Mouse (Mus musculus) kidney, embryonic 14.5 days (tissue): ENCODE measurements around the gene B3gnt2. TPM values are rescaled to one million over a fixed set of nuclear protein-coding genes. Genes with fewer than 3 reads are reported as not detected.

Experiments used
- ATAC-seq: fragments of 200-750 bp; cut with Nextera tagmentation; 2 replicates; pipeline ENCODE4 v1.8.0; 2017; ENCODE audit warnings: moderate number of reproducible peaks, mild to moderate bottlenecking, moderate TSS enrichment, moderate library complexity; ENCODE audit not compliant: low FRiP score, low TSS enrichment
- H3K27ac ChIP-seq: fragments of 300-500 bp; sonication (generic); 2 replicates; pipeline ENCODE4 v1.5.1; 2014; ENCODE audit warnings: low read depth, mild to moderate bottlenecking, low read length, moderate library complexity, mixed read lengths
- H3K27me3 ChIP-seq: fragments of 300-500 bp; sonication (generic); 2 replicates; pipeline ENCODE4 v1.6.1; 2014; ENCODE audit warnings: mild to moderate bottlenecking, low read length; ENCODE audit not compliant: control insufficient read depth, insufficient read depth
- H3K36me3 ChIP-seq: fragments of 300-500 bp; sonication (generic); 2 replicates; pipeline ENCODE4 v1.6.1; 2014; ENCODE audit warnings: low read length, mixed read lengths; ENCODE audit not compliant: control insufficient read depth, insufficient read depth
- H3K4me1 ChIP-seq: fragments of 300-500 bp; sonication (generic); 2 replicates; pipeline ENCODE4 v1.6.1; 2014; ENCODE audit warnings: low read length, mixed read lengths; ENCODE audit not compliant: control insufficient read depth, insufficient read depth
- H3K4me2 ChIP-seq: fragments of 300-500 bp; sonication (generic); replicated peaks from 2 replicates; pipeline ENCODE4 v1.6.1; 2014; ENCODE audit warnings: low read depth, mild to moderate bottlenecking, low read length
- H3K4me3 ChIP-seq: fragments of 300-500 bp; sonication (generic); 2 replicates; pipeline ENCODE4 v1.5.1; 2014; ENCODE audit warnings: mild to moderate bottlenecking, low read length
- H3K9ac ChIP-seq: fragments of 300-500 bp; sonication (generic); 2 replicates; pipeline ENCODE4 v1.6.1; 2014; ENCODE audit warnings: low read depth, mild to moderate bottlenecking, low read length, moderate library complexity
- H3K9me3 ChIP-seq: fragments of 300-500 bp; sonication (generic); 2 replicates; pipeline ENCODE4 v1.6.1; 2016; ENCODE audit warnings: low read length; ENCODE audit not compliant: control insufficient read depth
- WGBS: fragments of 180-500 bp; shearing (Covaris S2); extraction: QIAGEN DNeasy Blood & Tissue Kit; methylation state at CpG from one replicate; pipeline ENCODE4 v1.1.7; 2014; 5-methylcytosine and 5-hydroxymethylcytosine counted together
- polyA plus RNA-seq: library from polyadenylated mRNA; unstranded; fragments of >200 nt; fragmentation: Nextera tagmentation; extraction: Ambion mirVana; gene quantifications from 2 replicates; pipeline ENCODE4 v1.2.1, GENCODE M21; 2014

Gene B3gnt2
- polyA plus RNA-seq, 1 experiment from 2014 or later: 9.1 TPM

DNA sequence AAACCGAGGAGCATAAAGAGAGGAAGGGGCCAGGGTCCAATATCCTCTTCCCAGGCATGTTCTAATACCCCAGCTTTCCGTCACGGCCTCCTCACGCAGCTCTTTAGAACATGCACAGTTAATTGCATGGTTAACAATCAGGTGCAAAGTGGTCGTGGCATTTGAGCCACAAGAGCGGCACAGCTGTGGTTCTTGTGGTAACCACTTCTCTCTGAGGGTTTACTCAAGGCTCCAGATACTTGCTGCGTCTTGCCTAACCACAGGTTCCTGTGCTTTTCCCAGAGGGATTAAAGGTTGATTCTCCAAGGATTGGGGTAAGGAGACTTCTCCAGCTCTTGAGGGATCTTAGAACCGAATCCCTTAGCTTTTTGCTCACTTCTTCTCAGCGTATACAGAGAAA is 30.5 kb upstream of the B3gnt2 start:
- WGBS: 71% methylated on average over 9 of the region's 9 CpGs
- no peak for ATAC-seq

DNA sequence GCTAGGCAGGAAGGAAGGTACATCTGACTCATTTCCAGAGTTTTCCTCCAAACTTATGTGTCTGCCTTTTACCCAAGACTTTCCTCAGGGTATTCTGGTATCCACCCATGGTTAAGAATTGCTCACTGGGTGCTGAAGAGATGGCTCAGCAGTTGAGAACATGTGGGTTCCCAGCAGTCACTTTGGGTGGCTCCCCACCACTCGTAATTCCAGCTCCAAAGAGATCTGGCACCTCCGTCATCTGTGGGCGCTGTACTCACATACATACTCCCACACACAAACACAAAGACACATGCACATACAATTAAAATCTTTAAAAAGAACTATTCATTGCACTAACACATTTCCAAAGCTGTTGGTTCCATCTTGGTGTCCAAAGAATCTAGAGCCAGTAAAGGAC is 28.5 kb upstream of the B3gnt2 start:
- H3K4me1 ChIP-seq: no peaks in the 10 kb centered on the region
- H3K27ac ChIP-seq: no peak overlapping the region
- 91% methylated on average over 3 of the region's 3 CpGs for WGBS
- no peaks in the 10 kb centered on the region for H3K36me3 ChIP-seq
- no peak for ATAC-seq
- no peak overlapping the region for H3K4me3 ChIP-seq
- H3K27me3 ChIP-seq: no peaks in the 10 kb centered on the region
- no peaks in the 10 kb centered on the region for H3K9me3 ChIP-seq
- H3K4me2 ChIP-seq: no peak overlapping the region
- no peak overlapping the region for H3K9ac ChIP-seq

More for the DNA sequence above, 30.5 kb upstream of the B3gnt2 start:
- Histone ChIP-seq H3K36me3 (no peaks in the 10 kb centered on the region), H3K4me2 (no peak overlapping the region), H3K9ac (no peak overlapping the region), H3K27me3 (no peaks in the 10 kb centered on the region), H3K4me3 (no peak overlapping the region), H3K4me1 (no peaks in the 10 kb centered on the region), H3K27ac (no peak overlapping the region), H3K9me3 (no peaks in the 10 kb centered on the region)

DNA sequence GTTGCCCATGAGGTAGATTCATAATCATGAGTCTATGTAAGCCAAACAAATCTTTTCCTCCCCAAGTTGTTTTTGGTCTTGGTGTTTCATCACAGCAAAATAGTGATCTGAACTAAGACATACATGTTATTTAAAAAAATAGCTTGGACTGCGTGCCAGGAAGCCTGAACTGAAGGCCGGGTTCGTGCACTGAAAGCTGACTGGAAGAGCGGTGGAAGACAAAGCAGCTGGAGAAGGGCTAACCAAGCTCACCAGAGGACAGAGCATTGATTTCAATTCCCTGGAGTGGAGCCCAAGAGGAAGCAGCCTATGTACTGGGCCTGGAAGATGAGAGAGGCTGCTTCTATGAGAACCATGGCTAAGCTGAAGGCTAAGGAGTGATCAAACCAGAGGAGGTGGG is 26.2 kb upstream of the B3gnt2 start:
- no peak overlapping the region for H3K4me2 ChIP-seq
- H3K4me1 ChIP-seq: no peaks in the 10 kb centered on the region
- H3K27me3 ChIP-seq: no peaks in the 10 kb centered on the region
- no peaks in the 10 kb centered on the region for H3K36me3 ChIP-seq
- H3K4me3 ChIP-seq: no peak overlapping the region
- no peak overlapping the region for H3K9ac ChIP-seq
- H3K9me3 ChIP-seq: no peaks in the 10 kb centered on the region
- no peak for ATAC-seq
- H3K27ac ChIP-seq: no peak overlapping the region
- WGBS: 90% methylated on average over 4 of the region's 4 CpGs

DNA sequence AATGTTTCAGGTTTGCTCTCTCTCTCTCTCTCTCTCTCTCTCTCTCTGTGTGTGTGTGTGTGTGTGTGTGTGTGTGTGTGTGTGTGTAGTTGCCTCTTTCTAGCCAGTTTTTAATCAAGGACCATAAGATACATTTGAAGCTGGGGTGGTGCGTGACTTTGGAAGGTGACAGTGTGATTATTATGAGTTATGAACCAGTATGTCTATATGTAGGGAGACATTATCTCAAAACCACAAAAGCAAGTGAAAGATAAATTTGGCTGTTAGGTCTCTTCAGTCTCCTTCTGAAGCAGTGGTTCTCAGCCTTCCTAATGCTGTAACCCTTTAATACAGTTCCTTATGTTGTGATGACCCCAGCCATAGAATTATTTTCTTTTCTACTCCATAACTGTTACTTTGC is 24.6 kb upstream of the B3gnt2 start:
- H3K27ac ChIP-seq: no peak overlapping the region
- H3K4me1 ChIP-seq: no peaks in the 10 kb centered on the region
- H3K36me3 ChIP-seq: no peaks in the 10 kb centered on the region
- no peak overlapping the region for H3K4me3 ChIP-seq
- H3K9ac ChIP-seq: no peak overlapping the region
- no peaks in the 10 kb centered on the region for H3K9me3 ChIP-seq
- no peaks in the 10 kb centered on the region for H3K27me3 ChIP-seq
- H3K4me2 ChIP-seq: no peak overlapping the region
- WGBS: 87% methylated on average over 1 of the region's 1 CpGs
- no peak for ATAC-seq

DNA sequence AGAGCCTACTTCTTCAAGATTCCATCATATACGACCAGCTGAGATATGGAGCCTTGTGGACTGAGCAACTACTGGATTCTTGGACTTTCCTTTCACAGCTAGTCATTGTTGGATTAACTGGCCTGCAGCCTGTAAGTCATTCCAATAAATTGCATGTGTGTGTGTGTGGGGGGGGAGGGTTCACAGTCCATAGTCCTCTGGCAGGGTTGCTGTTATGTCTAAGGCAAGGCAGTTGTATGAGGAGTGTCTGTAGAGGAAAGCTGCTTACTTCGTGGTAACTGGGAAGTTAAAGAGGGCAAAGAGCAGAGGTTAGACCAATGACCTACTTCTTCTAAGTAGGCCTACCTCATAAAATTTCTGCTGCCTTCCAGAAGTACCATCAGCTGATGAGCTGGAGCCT is 22.9 kb upstream of the B3gnt2 start:
- Histone ChIP-seq H3K4me2 (no peak overlapping the region), H3K27me3 (no peaks in the 10 kb centered on the region), H3K9me3 (no peaks in the 10 kb centered on the region), H3K36me3 (no peaks in the 10 kb centered on the region), H3K4me1 (no peaks in the 10 kb centered on the region), H3K27ac (no peak overlapping the region), H3K9ac (no peak overlapping the region), H3K4me3 (no peak overlapping the region)
- WGBS: 80% methylated on average over 2 of the region's 2 CpGs
- ATAC-seq: no peak

DNA sequence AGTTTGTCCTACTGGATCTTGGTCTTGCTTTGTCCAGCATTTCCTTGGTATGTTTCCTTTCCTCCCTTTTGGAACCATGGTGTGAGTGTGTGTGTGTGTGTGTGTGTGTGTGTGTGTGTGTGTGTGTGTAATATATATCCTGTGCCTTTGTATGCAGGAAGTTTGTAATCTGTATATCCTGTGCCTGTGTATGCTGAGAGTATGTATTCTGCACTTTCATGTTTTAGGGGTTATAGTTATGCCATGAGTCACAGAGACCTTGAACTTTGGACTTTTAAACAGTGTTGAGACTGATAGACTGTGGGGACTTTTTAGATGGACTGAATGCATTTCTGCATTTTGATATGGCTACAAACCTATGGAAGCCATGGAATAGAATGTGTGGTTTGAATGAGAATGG is 22.2 kb upstream of the B3gnt2 start:
- Histone ChIP-seq H3K4me2 (no peak overlapping the region), H3K27me3 (no peaks in the 10 kb centered on the region), H3K9me3 (no peaks in the 10 kb centered on the region), H3K4me1 (no peaks in the 10 kb centered on the region), H3K27ac (no peak overlapping the region), H3K36me3 (no peaks in the 10 kb centered on the region), H3K9ac (no peak overlapping the region), H3K4me3 (no peak overlapping the region)
- no peak for ATAC-seq

DNA sequence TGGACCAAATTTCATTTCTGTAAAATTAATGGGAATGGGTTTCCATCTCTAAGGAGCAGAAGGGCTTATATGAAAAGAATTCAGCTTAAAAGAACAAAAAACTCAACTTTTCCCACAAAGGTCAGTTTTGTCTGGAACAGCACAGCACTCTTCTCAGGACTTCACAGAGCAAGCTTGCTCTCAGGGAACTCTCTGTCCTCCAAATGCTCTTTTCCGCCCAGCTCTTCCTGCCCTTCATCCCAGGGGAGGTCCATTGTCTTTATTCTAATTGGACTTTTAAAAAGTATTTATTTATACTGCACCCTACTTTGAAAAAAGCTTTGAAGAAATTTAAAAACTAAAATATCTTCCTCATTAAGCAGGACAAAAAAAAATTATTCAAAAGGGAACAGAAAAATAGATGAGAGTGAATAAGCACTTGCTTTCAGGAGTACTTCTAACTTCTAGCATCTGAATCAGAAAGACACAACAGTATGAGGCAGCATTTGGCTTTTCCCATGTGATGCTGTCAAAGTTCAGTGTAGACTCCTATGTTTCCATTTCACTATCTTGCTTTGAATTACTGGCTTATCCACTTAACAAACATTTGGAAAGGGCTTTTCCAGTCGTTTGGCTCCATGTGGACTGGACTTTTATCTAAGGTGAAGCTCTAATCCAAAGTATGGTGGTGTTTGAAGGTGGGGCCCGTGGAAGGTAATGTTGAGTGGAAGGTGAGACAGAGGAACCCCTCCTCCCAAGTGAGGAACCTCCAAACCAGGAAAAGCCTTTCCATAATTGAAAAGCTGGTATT is 19.8 kb upstream of the B3gnt2 start:
- no peaks in the 10 kb centered on the region for H3K4me1 ChIP-seq
- no peak overlapping the region for H3K27ac ChIP-seq
- no peak for ATAC-seq
- H3K36me3 ChIP-seq: no peaks in the 10 kb centered on the region
- H3K4me2 ChIP-seq: no peak overlapping the region
- WGBS: 74% methylated on average over 3 of the region's 3 CpGs
- no peaks in the 10 kb centered on the region for H3K27me3 ChIP-seq
- H3K4me3 ChIP-seq: no peak overlapping the region
- H3K9ac ChIP-seq: no peak overlapping the region
- no peaks in the 10 kb centered on the region for H3K9me3 ChIP-seq

DNA sequence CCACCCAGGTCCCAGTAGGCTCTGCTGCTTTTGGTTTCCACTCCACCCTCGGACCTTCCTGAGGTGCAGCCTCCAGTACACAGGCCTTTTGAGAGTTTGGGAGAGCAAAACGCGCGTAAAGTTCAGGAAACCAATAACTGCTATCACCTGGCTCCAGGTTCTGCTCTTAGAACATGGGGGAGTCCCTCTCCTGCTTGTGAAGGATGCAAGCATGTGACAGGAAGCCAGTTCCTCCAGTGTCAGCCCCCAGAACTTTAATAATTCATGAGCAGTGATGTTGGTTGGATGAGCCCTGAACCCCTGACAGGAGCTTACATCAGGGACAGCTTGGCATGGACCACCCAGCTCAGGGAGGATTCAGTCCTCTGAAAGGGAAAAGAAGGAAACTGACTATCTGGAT is 18.9 kb upstream of the B3gnt2 start:
- H3K36me3 ChIP-seq: no peaks in the 10 kb centered on the region
- no peaks in the 10 kb centered on the region for H3K4me1 ChIP-seq
- WGBS: 86% methylated on average over 4 of the region's 4 CpGs
- no peak overlapping the region for H3K27ac ChIP-seq
- no peaks in the 10 kb centered on the region for H3K27me3 ChIP-seq
- H3K4me2 ChIP-seq: no peak overlapping the region
- no peak for ATAC-seq
- H3K9me3 ChIP-seq: no peaks in the 10 kb centered on the region
- H3K4me3 ChIP-seq: no peak overlapping the region
- no peak overlapping the region for H3K9ac ChIP-seq

DNA sequence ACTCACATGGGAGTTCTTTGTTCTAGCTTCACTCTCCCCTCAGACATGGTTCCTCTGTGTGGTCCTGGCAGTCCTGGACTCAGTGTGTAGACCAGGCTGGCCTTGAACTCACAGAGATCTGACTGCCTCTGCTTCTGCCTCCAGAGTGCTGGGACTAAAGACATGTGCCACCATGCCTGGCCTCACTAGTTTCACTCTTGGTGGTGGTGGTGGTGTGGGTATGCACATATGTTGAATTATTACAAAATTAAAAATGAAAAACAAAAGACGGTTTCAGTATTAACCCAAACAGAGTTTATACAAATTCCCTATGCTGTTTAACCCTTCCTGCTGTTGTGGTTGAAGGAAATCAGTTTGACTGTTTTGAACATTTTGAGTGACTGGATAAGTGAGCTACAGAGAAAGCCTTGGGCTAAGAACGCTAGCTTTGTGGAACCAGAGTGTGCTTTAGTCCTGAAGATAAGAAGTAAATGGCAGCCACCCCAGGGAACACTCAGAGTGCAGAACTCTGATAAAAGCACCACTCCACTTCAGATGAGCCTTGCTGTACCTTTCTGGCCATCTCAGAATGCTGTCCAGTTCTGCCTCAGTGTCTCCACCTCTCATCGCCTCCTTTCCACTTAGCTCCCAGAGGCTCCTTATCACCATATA is 16.0 kb upstream of the B3gnt2 start:
- peaks cover 3% of the 10 kb centered on the region for H3K4me1 ChIP-seq
- ATAC-seq: no peak
- no peak overlapping the region for H3K27ac ChIP-seq
- no peaks in the 10 kb centered on the region for H3K9me3 ChIP-seq
- no peak overlapping the region for H3K9ac ChIP-seq
- no peak overlapping the region for H3K4me3 ChIP-seq
- no peaks in the 10 kb centered on the region for H3K36me3 ChIP-seq
- H3K4me2 ChIP-seq: no peak overlapping the region
- no peaks in the 10 kb centered on the region for H3K27me3 ChIP-seq
- 84% methylated on average over 3 of the region's 3 CpGs for WGBS
